Mouse (Mus musculus) brain, embryonic 14.5 days (tissue): ENCODE measurements at regions not wholly inside any gene's neighbourhood (a gene's known extent, or its start where the extent isn't known, plus 50 kb on each side); places are given as distances from the start of the nearest gene placed in this dataset.

Experiments
- DNase-seq: peaks from one replicate; pipeline ENCODE4 v3.0.0-alpha.2; 2011; ENCODE audit warnings: low read depth
- CTCF ChIP-seq: fragments of 200-500 bp; IDR thresholded peaks from 2 replicates; pipeline ENCODE4 v1.5.1; 2012; ENCODE audit warnings: inconsistent platforms, mild to moderate bottlenecking, moderate library complexity, borderline replicate concordance; ENCODE audit not compliant: insufficient read depth, insufficient read length; ENCODE audit errors: extremely low read depth
- POLR2A ChIP-seq: fragments of 200-500 bp; IDR thresholded peaks from 2 replicates; pipeline ENCODE4 v1.6.1; 2012; ENCODE audit warnings: mild to moderate bottlenecking, inconsistent platforms, borderline replicate concordance; ENCODE audit not compliant: poor library complexity, insufficient read depth, insufficient read length, severe bottlenecking; ENCODE audit errors: extremely low read depth

GRCm38 (mm10) chr5:119114074-119114473 lies 553.6 kb downstream of the Med13l start:
- peak; percentile 26 for DNase-seq
- TF ChIP-seq CTCF: no peak

GRCm38 (mm10) chr5:119125745-119126144 lies 544.7 kb upstream of the Tbx3 start:
- no peak for TF ChIP-seq CTCF
- TF ChIP-seq POLR2A: no peak
- no peak for DNase-seq

- no peak for TF ChIP-seq POLR2A
- TF ChIP-seq CTCF: no peak
- no peak for DNase-seq
Measured at GRCm38 (mm10) chr5:119130176-119130575, 540.3 kb upstream of the Tbx3 start.

GRCm38 (mm10) chr5:119131461-119131860 lies 539.0 kb upstream of the Tbx3 start:
- DNase-seq: no peak
- no peak for TF ChIP-seq CTCF
- TF ChIP-seq POLR2A: no peak

- no peak for DNase-seq
- no peak for TF ChIP-seq CTCF
- TF ChIP-seq POLR2A: no peak
Measured at GRCm38 (mm10) chr5:119133378-119133777, 537.1 kb upstream of the Tbx3 start.

- TF ChIP-seq POLR2A (no peak), CTCF (no peak)
- no peak for DNase-seq
Measured at GRCm38 (mm10) chr5:119136916-119137315, 533.6 kb upstream of the Tbx3 start.

GRCm38 (mm10) chr5:119137409-119137808 lies 533.1 kb upstream of the Tbx3 start:
- DNase-seq: no peak
- TF ChIP-seq POLR2A: no peak
- TF ChIP-seq CTCF: no peak

- TF ChIP-seq CTCF: no peak
- no peak for TF ChIP-seq POLR2A
- DNase-seq: no peak
Measured at GRCm38 (mm10) chr5:119137821-119138221, 532.6 kb upstream of the Tbx3 start.

GRCm38 (mm10) chr5:119138293-119138692 lies 532.2 kb upstream of the Tbx3 start:
- no peak for DNase-seq

GRCm38 (mm10) chr5:119139336-119139735 lies 531.1 kb upstream of the Tbx3 start:
- TF ChIP-seq CTCF (no peak), POLR2A (no peak)
- DNase-seq: no peak

More at GRCm38 (mm10) chr5:119138293-119138692, 532.2 kb upstream of the Tbx3 start:
- no peak for TF ChIP-seq CTCF
- no peak for TF ChIP-seq POLR2A

GRCm38 (mm10) chr5:119139816-119140215 lies 530.7 kb upstream of the Tbx3 start:
- no peak for DNase-seq
- TF ChIP-seq POLR2A: no peak
- no peak for TF ChIP-seq CTCF

GRCm38 (mm10) chr5:119143411-119143810 lies 527.1 kb upstream of the Tbx3 start:
- no peak for DNase-seq
- TF ChIP-seq POLR2A: no peak
- TF ChIP-seq CTCF: no peak

GRCm38 (mm10) chr5:119149389-119150185 lies 520.9 kb upstream of the Tbx3 start:
- TF ChIP-seq CTCF: no peak
- TF ChIP-seq POLR2A: no peak
- no peak for DNase-seq

GRCm38 (mm10) chr5:119153086-119153485 lies 517.4 kb upstream of the Tbx3 start:
- TF ChIP-seq CTCF (no peak), POLR2A (no peak)
- no peak for DNase-seq
